Mouse (Mus musculus): ENCODE data around the gene Dab1.

DNA sequence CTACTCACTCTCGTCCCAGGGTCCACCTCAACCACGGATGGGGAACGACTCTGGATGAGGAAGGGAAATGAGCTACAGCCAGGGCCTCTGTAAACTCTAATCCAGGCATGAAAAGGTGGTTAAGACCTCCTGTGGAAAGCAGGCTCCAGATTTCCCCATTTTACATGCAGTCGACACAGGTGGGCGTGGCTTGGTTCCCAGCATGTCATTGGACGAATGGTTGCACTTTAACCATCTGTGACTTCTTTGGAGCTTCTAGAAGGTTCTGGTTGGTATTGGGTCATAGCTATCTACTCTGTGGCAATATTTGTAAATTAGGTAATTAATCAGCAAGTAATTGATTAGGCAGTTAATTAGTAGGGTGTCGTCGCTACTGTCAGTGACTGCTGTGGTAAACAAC is 752.0 kb downstream of the Dab1 start:
- TF ChIP-seq CTCF (IDR thresholded peaks at IDR 0.05; ENCODE audit: control insufficient read depth, insufficient read depth, insufficient replicate concordance, low read depth, low read length) (no peak), POLR2A (IDR thresholded peaks at IDR 0.05; ENCODE audit: control insufficient read depth, low read depth, low read length) (no peak)
